Mouse (Mus musculus): ENCODE results near the gene Tmem119. TPM values are rescaled to one million over a fixed set of nuclear protein-coding genes. Genes with fewer than 3 reads are reported as not detected.
A peak's percentile ranks its signal among the peaks of the same experiment; 100 is the strongest.

Gene Tmem119
- polyA plus RNA-seq, 1 experiment from 2014 or later = 4.0 TPM

DNA sequence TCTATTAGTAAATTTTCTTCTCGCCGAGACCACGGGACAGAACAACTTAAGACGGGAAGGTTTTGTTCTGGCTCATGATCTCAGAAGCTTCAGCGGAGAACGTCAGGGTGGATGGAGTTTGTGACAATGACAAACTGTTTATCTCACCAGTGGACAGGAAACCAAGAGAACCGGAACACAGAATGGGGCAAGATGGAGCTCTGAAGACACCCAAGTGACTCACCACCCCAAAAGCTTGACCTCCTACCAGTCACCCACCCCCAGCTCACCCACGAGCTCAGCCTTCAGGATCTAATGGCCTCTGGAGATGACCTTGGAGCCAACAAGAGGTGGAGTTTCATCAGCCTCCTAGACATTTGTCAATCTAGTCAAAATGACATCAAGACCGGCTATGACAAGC lies 5.0 kb upstream of the Tmem119 start:
- WGBS (ENCODE audit: insufficient replicate concordance) = 70% methylated on average over 9 of the region's 9 CpGs
- Histone ChIP-seq H3K27ac (replicated peaks) (no peak overlapping the region), H3K36me3 (replicated peaks) (no peaks in the 10 kb centered on the region), H3K4me3 (replicated peaks) (no peak overlapping the region), H3K4me1 (replicated peaks) (peaks cover 16% of the 10 kb centered on the region), H3K9me3 (replicated peaks) (no peaks in the 10 kb centered on the region), H3K9ac (no peak overlapping the region), H3K27me3 (peaks cover 5% of the 10 kb centered on the region), H3K4me2 (no peak overlapping the region)
- no peak for ATAC-seq (ENCODE audit: insufficient read depth)

DNA sequence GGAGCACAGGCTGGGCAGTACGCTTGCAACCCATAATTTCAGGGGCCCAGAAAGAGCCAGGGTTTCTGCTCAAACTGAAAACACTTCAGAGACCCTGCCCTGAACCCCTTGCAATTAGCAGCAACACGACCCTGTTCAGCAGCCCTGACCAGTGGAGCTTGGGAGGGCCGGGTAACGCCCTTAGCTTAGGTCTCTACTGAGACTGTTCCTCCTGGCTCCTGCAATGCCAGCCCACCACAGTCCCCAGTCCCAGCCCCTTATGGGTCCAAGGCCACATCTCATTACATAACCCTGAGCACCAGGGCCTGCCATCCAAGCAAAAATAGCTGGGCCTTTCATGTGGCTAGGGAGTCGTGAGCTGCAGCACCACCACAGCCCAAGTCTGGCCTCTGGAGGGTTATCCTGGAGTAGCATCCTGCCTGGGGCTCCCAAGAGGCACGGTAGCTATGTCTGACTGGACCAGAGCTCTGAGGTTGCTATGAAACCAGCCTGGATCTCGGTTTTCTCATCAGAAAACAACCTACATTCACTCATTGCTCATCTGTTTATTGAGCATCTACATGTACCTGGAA lies 4.2 kb upstream of the Tmem119 start:
- Histone ChIP-seq H3K4me2 (no peak overlapping the region), H3K36me3 (replicated peaks) (no peaks in the 10 kb centered on the region), H3K9ac (no peak overlapping the region), H3K4me3 (replicated peaks) (no peak overlapping the region), H3K27me3 (peaks cover 10% of the 10 kb centered on the region), H3K27ac (replicated peaks) (no peak overlapping the region), H3K4me1 (replicated peaks) (peaks cover 19% of the 10 kb centered on the region), H3K9me3 (replicated peaks) (no peaks in the 10 kb centered on the region)
- WGBS (ENCODE audit: insufficient replicate concordance) = 42% methylated on average over 7 of the region's 7 CpGs
- ATAC-seq (ENCODE audit: insufficient read depth) = no peak

DNA sequence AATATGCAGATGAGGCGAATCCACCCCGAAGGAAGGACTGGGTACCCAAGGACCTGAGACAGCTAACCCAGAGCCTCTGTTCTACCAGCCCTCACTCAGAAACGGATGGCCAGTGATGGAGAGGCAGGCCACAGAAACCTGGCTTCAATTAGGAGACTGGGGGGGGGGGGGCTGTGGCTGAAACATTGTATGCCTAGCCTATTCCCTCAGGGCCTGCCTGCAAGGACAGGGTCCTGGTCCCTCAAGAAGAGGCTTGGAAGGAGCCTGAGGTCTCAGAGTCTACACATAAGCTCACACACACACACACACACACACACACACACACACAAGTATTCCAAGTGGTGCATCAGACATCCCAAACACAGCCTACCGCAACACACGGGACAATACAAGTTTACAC lies 625 bp downstream of the Tmem119 start:
- no peak overlapping the region for H3K9ac ChIP-seq
- H3K4me1 ChIP-seq (replicated peaks) = peaks cover 32% of the 10 kb centered on the region
- no peak for ATAC-seq (ENCODE audit: insufficient read depth)
- no peaks in the 10 kb centered on the region for H3K36me3 ChIP-seq (replicated peaks)
- H3K27me3 ChIP-seq = peaks cover 14% of the 10 kb centered on the region
- H3K27ac ChIP-seq (replicated peaks) = no peak overlapping the region
- no peaks in the 10 kb centered on the region for H3K9me3 ChIP-seq (replicated peaks)
- 53% methylated on average over 5 of the region's 5 CpGs for WGBS (ENCODE audit: insufficient replicate concordance)
- peak overlapping the region; percentile 36; the same call in 1 of the 2 replicates for H3K4me2 ChIP-seq
- H3K4me3 ChIP-seq (replicated peaks) = peak overlapping the region; percentile 22

DNA sequence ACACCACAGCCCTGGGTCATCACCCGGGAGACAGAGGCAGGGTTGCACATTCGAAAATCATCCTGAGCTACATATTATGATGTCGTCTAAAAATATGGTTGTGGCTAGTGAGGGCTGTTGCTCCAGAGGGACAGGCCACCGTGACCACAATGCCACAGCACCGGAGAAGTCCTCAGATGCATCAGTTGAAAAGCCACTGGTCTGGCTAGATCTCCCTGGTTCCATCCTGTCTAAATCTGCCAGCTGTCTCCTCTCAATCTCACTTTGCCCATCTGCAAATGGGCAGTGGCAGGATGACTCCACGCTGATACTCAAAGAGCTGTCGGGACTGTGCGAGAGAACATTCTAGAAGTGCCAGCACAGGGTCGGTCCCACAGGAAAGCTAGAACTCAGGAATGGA lies 1.8 kb downstream of the Tmem119 start:
- H3K4me3 ChIP-seq (replicated peaks) = no peak overlapping the region

DNA sequence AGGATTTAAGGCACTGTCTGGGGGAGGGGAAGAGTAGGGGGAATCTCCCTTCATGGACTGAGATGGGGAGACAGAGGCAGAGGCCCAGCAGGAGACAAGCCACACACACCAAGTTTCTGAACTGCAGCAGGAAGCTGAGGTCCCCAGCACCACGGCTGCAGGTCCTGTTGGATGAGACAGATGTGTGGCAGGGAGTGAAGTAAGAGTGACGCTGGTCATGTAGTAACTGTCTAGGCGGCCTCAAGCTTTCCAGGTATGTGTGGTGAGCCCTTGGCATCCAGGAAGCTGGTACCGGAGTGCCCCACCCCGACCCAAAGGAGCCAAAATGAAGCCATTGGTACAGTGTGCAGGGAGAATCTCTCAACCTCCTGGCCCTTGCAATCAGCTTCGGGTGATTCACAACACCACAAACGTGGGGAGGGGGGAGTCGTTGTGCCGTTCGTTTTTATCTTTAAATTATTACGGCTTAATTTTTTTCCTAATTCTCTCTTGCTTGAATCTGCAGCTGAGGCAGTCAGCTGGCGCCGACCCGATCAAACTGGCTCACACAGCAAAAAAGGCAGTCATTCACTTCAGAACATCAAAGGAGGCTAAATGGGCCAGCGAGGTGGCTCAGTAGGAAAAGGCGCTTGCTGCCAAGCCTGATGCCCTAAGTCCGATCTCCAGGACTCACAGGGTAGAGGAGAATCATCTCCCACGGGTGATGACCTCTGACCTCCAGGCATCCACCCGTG lies 3.0 kb downstream of the Tmem119 start:
- no peaks in the 10 kb centered on the region for H3K36me3 ChIP-seq (replicated peaks)
- no peaks in the 10 kb centered on the region for H3K9me3 ChIP-seq (replicated peaks)
- no peak overlapping the region for H3K4me3 ChIP-seq (replicated peaks)
- peak overlapping the region; percentile 36 for H3K4me2 ChIP-seq
- peak overlapping the region; percentile 19; the same call in 1 of the 2 replicates for H3K27ac ChIP-seq (replicated peaks)
- H3K4me1 ChIP-seq (replicated peaks) = peaks cover 26% of the 10 kb centered on the region
- no peak for ATAC-seq (ENCODE audit: insufficient read depth)
- WGBS (ENCODE audit: insufficient replicate concordance) = 27% methylated on average over 19 of the region's 19 CpGs
- peaks cover 14% of the 10 kb centered on the region for H3K27me3 ChIP-seq
- H3K9ac ChIP-seq = no peak overlapping the region

More for the DNA sequence above, 1.8 kb downstream of the Tmem119 start:
- H3K27me3 ChIP-seq = peaks cover 14% of the 10 kb centered on the region
- H3K9ac ChIP-seq = no peak overlapping the region
- no peak overlapping the region for H3K27ac ChIP-seq (replicated peaks)
- WGBS (ENCODE audit: insufficient replicate concordance) = 40% methylated on average over 9 of the region's 9 CpGs
- ATAC-seq (ENCODE audit: insufficient read depth) = no peak
- H3K36me3 ChIP-seq (replicated peaks) = no peaks in the 10 kb centered on the region
- no peaks in the 10 kb centered on the region for H3K9me3 ChIP-seq (replicated peaks)
- no peak overlapping the region for H3K4me2 ChIP-seq
- H3K4me1 ChIP-seq (replicated peaks) = peaks cover 26% of the 10 kb centered on the region

DNA sequence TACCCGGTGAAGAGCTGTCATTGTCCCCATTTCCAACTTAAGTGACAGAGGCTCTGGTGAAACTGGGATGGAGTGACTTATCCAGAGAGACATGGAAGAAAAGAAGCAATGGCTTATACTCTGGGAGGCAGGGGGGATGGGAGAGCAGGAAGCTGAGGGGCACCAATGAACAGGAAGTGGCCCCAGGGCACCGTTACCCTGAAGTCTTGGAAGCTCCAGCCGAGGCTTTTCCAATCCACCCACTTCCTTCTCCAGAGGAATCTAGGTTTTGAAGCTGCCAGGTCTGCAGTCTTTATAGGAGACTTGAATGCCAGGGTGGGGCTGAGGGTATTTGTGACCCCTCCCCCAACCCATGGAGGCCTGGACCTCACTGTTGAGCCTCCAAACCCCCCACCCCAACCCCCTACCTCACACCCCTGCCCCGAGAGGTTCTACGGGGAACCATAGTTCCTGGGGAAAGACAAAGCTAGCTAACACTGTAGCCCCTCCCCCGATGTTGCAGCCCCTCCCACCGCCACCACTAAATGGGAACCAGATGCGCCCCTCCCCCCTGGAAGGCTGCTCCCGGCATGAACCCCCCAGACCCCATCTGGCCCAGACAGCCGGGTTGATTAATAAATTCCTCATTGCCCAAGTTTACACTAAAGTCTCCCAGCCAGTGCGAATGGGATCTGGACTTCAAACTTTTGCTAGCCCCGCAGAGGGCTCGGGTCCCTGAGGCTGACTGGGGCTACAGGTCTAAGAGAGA lies 3.7 kb downstream of the Tmem119 start:
- no peak overlapping the region for H3K9ac ChIP-seq

DNA sequence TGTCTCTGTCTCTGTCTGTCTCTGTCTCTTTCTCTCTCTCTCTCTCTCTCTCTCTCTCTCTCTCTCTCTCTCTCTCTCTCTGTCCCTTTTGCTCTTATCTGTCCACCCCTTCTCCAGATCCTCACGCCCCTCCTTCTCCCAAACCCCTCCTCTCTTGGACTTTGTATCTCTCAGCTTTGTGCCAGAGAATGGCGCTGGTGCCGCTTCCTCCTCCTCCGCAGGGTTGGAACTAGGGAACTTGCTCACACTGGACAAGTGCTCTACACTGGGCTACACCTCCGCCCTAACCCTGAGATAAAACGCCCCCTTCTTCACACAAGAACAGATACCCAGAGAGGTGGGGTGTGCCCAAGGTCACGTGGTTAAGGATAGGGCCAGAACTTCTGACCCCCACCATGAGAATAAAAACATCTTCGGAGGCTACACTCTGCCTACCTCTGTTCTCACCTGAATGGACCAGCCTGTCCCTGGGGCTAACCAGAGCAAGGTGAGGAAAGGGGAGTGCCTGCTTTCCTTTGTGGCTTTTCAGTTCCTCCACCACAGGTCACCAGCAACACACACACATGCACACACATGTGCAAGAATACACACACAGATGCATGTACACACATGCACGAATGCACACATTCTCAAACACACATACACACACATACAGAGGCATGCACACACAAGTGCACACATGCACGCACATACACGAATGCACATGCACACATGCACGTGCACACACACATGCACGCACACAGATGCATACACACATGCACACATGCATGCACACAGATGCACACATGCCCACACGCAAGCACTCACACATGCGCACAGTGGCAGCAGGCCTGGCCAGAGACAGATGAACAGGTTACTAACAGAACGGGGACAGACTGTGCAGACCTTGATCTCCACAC lies 8.9 kb downstream of the Tmem119 start:
- no peaks in the 10 kb centered on the region for H3K27me3 ChIP-seq
- 54% methylated on average over 16 of the region's 16 CpGs for WGBS (ENCODE audit: insufficient replicate concordance)
- no peak for ATAC-seq (ENCODE audit: insufficient read depth)
- no peak overlapping the region for H3K4me2 ChIP-seq
- peaks cover 26% of the 10 kb centered on the region for H3K4me1 ChIP-seq (replicated peaks)
- no peak overlapping the region for H3K9ac ChIP-seq
- H3K9me3 ChIP-seq (replicated peaks) = no peaks in the 10 kb centered on the region
- H3K27ac ChIP-seq (replicated peaks) = 0 out of 2 replicates have a peak overlapping the region, but pooled peaks have one; percentile 6
- no peak overlapping the region for H3K4me3 ChIP-seq (replicated peaks)
- H3K36me3 ChIP-seq (replicated peaks) = no peaks in the 10 kb centered on the region

More for the DNA sequence above, 3.7 kb downstream of the Tmem119 start:
- Histone ChIP-seq H3K9me3 (replicated peaks) (no peaks in the 10 kb centered on the region), H3K27me3 (peaks cover 14% of the 10 kb centered on the region), H3K4me2 (peak overlapping the region; percentile 36), H3K36me3 (replicated peaks) (no peaks in the 10 kb centered on the region), H3K27ac (replicated peaks) (peak overlapping the region; percentile 19; the same call in 1 of the 2 replicates), H3K4me3 (replicated peaks) (no peak overlapping the region), H3K4me1 (replicated peaks) (peaks cover 29% of the 10 kb centered on the region)
- WGBS (ENCODE audit: insufficient replicate concordance) = 5% methylated on average over 13 of the region's 13 CpGs
- ATAC-seq (ENCODE audit: insufficient read depth) = no peak

DNA sequence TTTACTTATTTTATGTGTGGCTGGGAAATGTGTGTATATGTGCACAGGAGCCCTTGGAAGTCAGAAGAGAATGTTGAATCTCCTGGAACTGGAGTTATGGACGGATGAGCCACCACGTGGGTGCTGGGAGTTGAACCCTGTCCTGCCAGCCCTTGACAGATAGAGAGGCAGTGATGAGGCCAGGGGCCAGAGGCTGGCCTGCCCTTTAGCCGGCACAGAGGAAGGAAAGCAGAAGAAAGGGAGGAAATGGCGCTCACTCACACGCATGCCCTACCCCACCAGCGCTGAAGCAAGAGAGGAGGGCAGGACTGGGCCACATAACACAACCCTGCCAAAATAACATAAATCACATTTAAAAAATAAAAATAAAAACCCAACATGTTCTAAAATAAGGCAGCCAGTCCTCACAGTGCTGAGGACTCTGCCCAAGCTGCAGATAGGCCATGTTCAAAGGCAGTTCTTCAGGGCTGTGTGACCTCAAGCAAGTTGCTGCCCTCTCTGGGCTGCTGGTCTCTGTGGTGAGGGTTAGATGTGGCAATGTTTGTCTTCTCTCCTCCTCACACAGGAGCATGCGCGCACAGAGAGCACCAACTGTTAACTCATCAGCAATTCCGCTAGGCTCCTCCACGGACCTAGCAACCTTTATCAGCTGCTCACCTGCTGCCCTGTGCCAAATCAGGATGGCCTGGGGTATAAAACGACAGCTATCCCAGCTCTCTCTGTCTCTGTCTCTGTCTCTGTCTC lies 9.7 kb downstream of the Tmem119 start:
- no peaks in the 10 kb centered on the region for H3K36me3 ChIP-seq (replicated peaks)
- peaks cover 25% of the 10 kb centered on the region for H3K4me1 ChIP-seq (replicated peaks)
- H3K9ac ChIP-seq = no peak overlapping the region
- ATAC-seq (ENCODE audit: insufficient read depth) = no peak
- no peaks in the 10 kb centered on the region for H3K9me3 ChIP-seq (replicated peaks)
- no peaks in the 10 kb centered on the region for H3K27me3 ChIP-seq
- H3K4me3 ChIP-seq (replicated peaks) = no peak overlapping the region
- WGBS (ENCODE audit: insufficient replicate concordance) = 25% methylated on average over 11 of the region's 11 CpGs
- no peak overlapping the region for H3K4me2 ChIP-seq
- H3K27ac ChIP-seq (replicated peaks) = 0 out of 2 replicates have a peak overlapping the region, but pooled peaks have one; percentile 6

DNA sequence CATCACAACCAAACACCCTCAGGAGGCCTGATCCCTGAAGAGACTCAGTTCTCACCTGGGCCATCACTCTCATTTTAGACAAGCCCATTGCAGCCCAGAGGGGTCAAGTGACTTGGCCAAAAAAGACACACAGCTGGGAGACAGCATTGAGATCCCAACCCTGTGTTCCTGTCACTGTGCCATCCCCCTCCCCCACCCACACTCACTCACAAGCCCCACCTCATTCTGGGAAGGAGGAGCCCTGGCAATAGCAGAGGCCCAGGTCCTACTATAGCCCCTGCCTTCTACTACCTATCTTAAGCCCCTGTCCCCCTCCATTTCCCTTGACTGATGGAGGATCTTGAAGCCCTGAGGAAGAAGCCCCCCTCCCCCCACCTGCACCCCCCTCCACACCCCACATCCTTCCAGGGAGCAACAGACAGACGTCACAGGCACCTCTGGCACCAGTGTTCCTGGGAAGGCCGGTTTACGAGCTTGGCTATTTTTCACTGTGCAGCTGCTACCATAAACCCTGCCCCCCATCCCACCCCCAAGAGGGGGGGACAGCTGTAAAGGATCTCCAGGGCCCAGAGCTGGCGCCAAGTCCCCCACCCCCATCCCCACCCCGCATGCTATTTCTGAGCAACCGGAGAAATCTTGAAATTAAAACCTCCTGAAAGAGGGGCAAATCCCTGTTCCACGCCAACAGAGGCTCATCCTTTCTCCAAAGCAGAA lies 11.1 kb downstream of the Tmem119 start:
- Histone ChIP-seq H3K9ac (no peak overlapping the region), H3K4me3 (replicated peaks) (no peak overlapping the region), H3K4me2 (no peak overlapping the region), H3K36me3 (replicated peaks) (no peaks in the 10 kb centered on the region), H3K4me1 (replicated peaks) (peaks cover 25% of the 10 kb centered on the region), H3K9me3 (replicated peaks) (no peaks in the 10 kb centered on the region), H3K27me3 (no peaks in the 10 kb centered on the region), H3K27ac (replicated peaks) (no peak overlapping the region)
- no peak for ATAC-seq (ENCODE audit: insufficient read depth)
- WGBS (ENCODE audit: insufficient replicate concordance) = 53% methylated on average over 7 of the region's 7 CpGs

DNA sequence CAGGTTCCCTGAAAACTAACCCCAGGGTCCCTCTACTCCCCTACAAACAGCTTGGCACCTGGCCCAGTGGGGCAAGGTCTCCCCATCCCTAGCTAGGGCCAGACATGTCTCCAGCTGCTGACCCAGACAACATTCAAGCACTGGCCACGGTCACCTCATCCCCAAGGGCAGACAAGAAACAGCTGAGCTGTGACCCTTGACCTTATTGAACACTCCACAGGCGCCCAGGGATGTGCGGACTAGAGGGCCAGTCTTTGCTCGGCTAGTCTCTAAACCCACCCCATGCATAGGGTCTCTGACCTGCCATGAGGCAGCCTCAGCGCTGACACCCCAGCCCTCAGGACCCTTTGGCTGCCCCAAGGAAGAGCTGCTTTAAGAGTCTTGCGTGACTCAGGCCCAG lies 11.7 kb downstream of the Tmem119 start:
- Histone ChIP-seq H3K4me1 (replicated peaks) (peaks cover 25% of the 10 kb centered on the region), H3K9ac (no peak overlapping the region), H3K4me3 (replicated peaks) (no peak overlapping the region), H3K9me3 (replicated peaks) (no peaks in the 10 kb centered on the region), H3K27ac (replicated peaks) (no peak overlapping the region), H3K27me3 (peaks cover 2% of the 10 kb centered on the region), H3K4me2 (no peak overlapping the region), H3K36me3 (replicated peaks) (no peaks in the 10 kb centered on the region)
- WGBS (ENCODE audit: insufficient replicate concordance) = 46% methylated on average over 6 of the region's 6 CpGs
- no peak for ATAC-seq (ENCODE audit: insufficient read depth)

Measured in liver, embryonic 15.5 days (tissue).